Mouse (Mus musculus): Measurements from ENCODE around the gene Gbe1.

GRCm38 (mm10) chr16:70353058-70353457 lies 39.3 kb downstream of the Gbe1 start:
- TF ChIP-seq POLR2A (IDR thresholded peaks at IDR 0.05; ENCODE audit: low read depth, low read length) (no peak), CTCF (IDR thresholded peaks at IDR 0.05; ENCODE audit: extremely low read depth, insufficient read depth, insufficient read length, insufficient replicate concordance) (no peak)
